Mouse (Mus musculus) testis, postnatal 14 days (tissue): ENCODE measurements at regions not wholly inside any gene's neighbourhood (a gene's known extent, or its start where the extent isn't known, plus 50 kb on each side); places are given as distances from the start of the nearest gene placed in this dataset.
A peak's percentile ranks its signal among the peaks of the same experiment; 100 is the strongest.

Experiments used
- DNase-seq: peaks from one replicate; pipeline ENCODE4 v3.0.0; 2021; ENCODE audit warnings: low spot score

GRCm38 (mm10) chr7:94798101-94798500, 1372.9 kb upstream of the Tenm4 start:
- DNase-seq, result no peak

- DNase-seq, result no peak
Measured at GRCm38 (mm10) chr7:94841197-94841596, 1329.8 kb upstream of the Tenm4 start.

GRCm38 (mm10) chr7:94851360-94851759, 1319.7 kb upstream of the Tenm4 start:
- no peak for DNase-seq

- DNase-seq, result no peak
Measured at GRCm38 (mm10) chr7:94856636-94857035, 1314.4 kb upstream of the Tenm4 start.

- DNase-seq, result no peak
Measured at GRCm38 (mm10) chr7:94890711-94891430, 1280.2 kb upstream of the Tenm4 start.

GRCm38 (mm10) chr7:94898088-94898487, 1273.0 kb upstream of the Tenm4 start:
- DNase-seq, result no peak

GRCm38 (mm10) chr7:94926547-94927123, 1244.4 kb upstream of the Tenm4 start:
- DNase-seq, result no peak

GRCm38 (mm10) chr7:94963758-94964299, 1207.2 kb upstream of the Tenm4 start:
- DNase-seq, result no peak

GRCm38 (mm10) chr7:94967601-94968000, 1203.4 kb upstream of the Tenm4 start:
- DNase-seq, result peak; percentile 24

GRCm38 (mm10) chr7:94975037-94975775, 1195.8 kb upstream of the Tenm4 start:
- DNase-seq, result no peak

- DNase-seq, result no peak
Measured at GRCm38 (mm10) chr7:94996258-94996657, 1174.8 kb upstream of the Tenm4 start.

GRCm38 (mm10) chr7:95004161-95004560, 1166.9 kb upstream of the Tenm4 start:
- no peak for DNase-seq

GRCm38 (mm10) chr7:95005403-95005802, 1165.6 kb upstream of the Tenm4 start:
- no peak for DNase-seq

GRCm38 (mm10) chr7:95008896-95009430, 1162.1 kb upstream of the Tenm4 start:
- DNase-seq, result no peak

- DNase-seq, result no peak
Measured at GRCm38 (mm10) chr7:95020285-95020684, 1150.8 kb upstream of the Tenm4 start.

- no peak for DNase-seq
Measured at GRCm38 (mm10) chr7:95027915-95028810, 1142.9 kb upstream of the Tenm4 start.
